Mouse (Mus musculus) lung, postnatal 0 days (tissue): ENCODE results near the gene Scamp1.
A peak's percentile ranks its signal among the peaks of the same experiment; 100 is the strongest.

Experiments used
- CTCF ChIP-seq: IDR thresholded peaks from 2 replicates; pipeline ENCODE4 v1.5.1; 2016; ENCODE audit warnings: antibody characterized with exemption, mild to moderate bottlenecking
- EP300 ChIP-seq: IDR thresholded peaks from 2 replicates; pipeline ENCODE4 v1.6.1; 2016; ENCODE audit warnings: antibody characterized with exemption, mild to moderate bottlenecking, control low read depth

DNA sequence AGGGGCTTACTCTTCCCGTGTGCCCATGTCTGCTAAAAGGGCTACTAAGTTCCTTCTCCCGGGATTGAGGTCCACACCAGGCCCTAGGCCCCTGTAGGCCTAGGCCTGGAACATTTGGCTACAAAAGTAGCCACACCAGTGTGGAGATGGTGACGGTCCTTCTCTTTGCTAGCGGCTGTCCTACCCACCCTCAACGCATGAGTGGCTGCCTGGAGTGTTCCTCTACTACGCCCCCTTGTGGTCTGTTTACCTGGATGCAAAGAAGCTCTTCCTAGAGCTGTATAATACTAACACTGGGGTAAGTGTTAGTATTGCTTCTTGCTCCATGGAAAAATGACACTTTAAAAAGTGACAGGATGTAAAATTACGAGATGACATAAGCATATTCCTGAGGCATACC, 108.5 kb downstream of the Scamp1 start:
- TF ChIP-seq CTCF (peak; percentile 72), EP300 (no peak)
